Mouse (Mus musculus) stomach, postnatal 0 days (tissue): ENCODE results near the gene Slc25a11. TPM values are rescaled to one million over a fixed set of nuclear protein-coding genes. Genes with fewer than 3 reads are reported as not detected.
A peak's percentile ranks its signal among the peaks of the same experiment; 100 is the strongest.

Source experiments
- ATAC-seq: fragments of 200-750 bp; cut with Nextera tagmentation; 2 replicates; pipeline ENCODE4 v1.8.0; 2017; ENCODE audit not compliant: low FRiP score, low TSS enrichment
- DNase-seq: peaks from one replicate; pipeline ENCODE4 v3.0.0-alpha.2; 2016; ENCODE audit warnings: low spot score
- H3K27ac ChIP-seq: fragments of 300-500 bp; sonication (generic); replicated peaks from 2 replicates; pipeline ENCODE4 v1.5.1; 2014; ENCODE audit warnings: mild to moderate bottlenecking, control low read depth
- H3K27me3 ChIP-seq: fragments of 300-500 bp; sonication (generic); 2 replicates; pipeline ENCODE4 v1.6.1; 2014; ENCODE audit warnings: low read length; ENCODE audit not compliant: control insufficient read depth, insufficient read depth
- H3K36me3 ChIP-seq: fragments of 300-500 bp; sonication (generic); 2 replicates; pipeline ENCODE4 v1.6.1; 2014; ENCODE audit warnings: low read length, mixed read lengths; ENCODE audit not compliant: control insufficient read depth, insufficient read depth
- H3K4me1 ChIP-seq: fragments of 300-500 bp; sonication (generic); replicated peaks from 2 replicates; pipeline ENCODE4 v1.6.1; 2014; ENCODE audit warnings: antibody characterized with exemption; ENCODE audit not compliant: control insufficient read depth, insufficient read depth
- H3K4me2 ChIP-seq: fragments of 300-500 bp; sonication (generic); replicated peaks from 2 replicates; pipeline ENCODE4 v1.6.1; 2014; ENCODE audit warnings: low read depth, mild to moderate bottlenecking, control low read depth, moderate library complexity
- H3K4me3 ChIP-seq: fragments of 300-500 bp; sonication (generic); 2 replicates; pipeline ENCODE4 v1.5.1; 2014; ENCODE audit warnings: low read depth, low read length, control low read depth
- H3K9ac ChIP-seq: fragments of 300-500 bp; sonication (generic); 2 replicates; pipeline ENCODE4 v1.6.1; 2014; ENCODE audit warnings: mild to moderate bottlenecking, low read length, control low read depth, mixed read lengths
- H3K9me3 ChIP-seq: fragments of 300-500 bp; sonication (generic); 2 replicates; pipeline ENCODE4 v1.6.1; 2016; ENCODE audit warnings: low read length; ENCODE audit not compliant: control insufficient read depth
- CTCF ChIP-seq: IDR thresholded peaks from 2 replicates; pipeline ENCODE4 v1.5.1; 2016; ENCODE audit warnings: antibody characterized with exemption, low read depth, mild to moderate bottlenecking, moderate library complexity
- EP300 ChIP-seq: optimal IDR thresholded peaks from 2 replicates; pipeline ENCODE3; 2016; ENCODE audit warnings: antibody characterized with exemption
- WGBS: fragments of 180-500 bp; shearing (Covaris S2); extraction: QIAGEN DNeasy Blood & Tissue Kit; methylation state at CpG from one replicate; pipeline ENCODE4 v1.1.7; 2014; 5-methylcytosine and 5-hydroxymethylcytosine counted together
- polyA plus RNA-seq: library from polyadenylated mRNA; unstranded; fragments of >200 nt; fragmentation: Nextera tagmentation; extraction: Ambion mirVana; gene quantifications from 2 replicates; pipeline ENCODE4 v1.2.1, GENCODE M21; 2015

Gene Slc25a11
- polyA plus RNA-seq, 1 experiment from 2014 or later: 120 TPM

- ATAC-seq: no peak
- no peaks in the 10 kb centered on the region for H3K36me3 ChIP-seq
These were observed 20.4 kb downstream of the Slc25a11 start for GRCm38 (mm10) chr11:70626877-70627276.

GRCm38 (mm10) chr11:70625473-70625872, 21.8 kb downstream of the Slc25a11 start:
- TF ChIP-seq EP300 (no peak), CTCF (peak; percentile 83)
- Histone ChIP-seq H3K9me3 (no peaks in the 10 kb centered on the region), H3K27ac (no peak overlapping the region), H3K4me2 (no peak overlapping the region), H3K4me1 (no peaks in the 10 kb centered on the region), H3K4me3 (no peak overlapping the region), H3K9ac (no peak overlapping the region), H3K36me3 (no peaks in the 10 kb centered on the region), H3K27me3 (no peaks in the 10 kb centered on the region)
- WGBS: 54% methylated on average over 4 of the region's 4 CpGs
- peak; percentile 67 for DNase-seq
- no peak for ATAC-seq

More at GRCm38 (mm10) chr11:70626877-70627276, 20.4 kb downstream of the Slc25a11 start:
- WGBS: 54% methylated on average over 4 of the region's 4 CpGs
- Histone ChIP-seq H3K9me3 (no peaks in the 10 kb centered on the region), H3K4me2 (no peak overlapping the region), H3K4me1 (no peaks in the 10 kb centered on the region), H3K27me3 (no peaks in the 10 kb centered on the region), H3K4me3 (no peak overlapping the region), H3K9ac (no peak overlapping the region), H3K27ac (no peak overlapping the region)
- TF ChIP-seq CTCF: no peak
- no peak for TF ChIP-seq EP300
- DNase-seq: no peak

DNA sequence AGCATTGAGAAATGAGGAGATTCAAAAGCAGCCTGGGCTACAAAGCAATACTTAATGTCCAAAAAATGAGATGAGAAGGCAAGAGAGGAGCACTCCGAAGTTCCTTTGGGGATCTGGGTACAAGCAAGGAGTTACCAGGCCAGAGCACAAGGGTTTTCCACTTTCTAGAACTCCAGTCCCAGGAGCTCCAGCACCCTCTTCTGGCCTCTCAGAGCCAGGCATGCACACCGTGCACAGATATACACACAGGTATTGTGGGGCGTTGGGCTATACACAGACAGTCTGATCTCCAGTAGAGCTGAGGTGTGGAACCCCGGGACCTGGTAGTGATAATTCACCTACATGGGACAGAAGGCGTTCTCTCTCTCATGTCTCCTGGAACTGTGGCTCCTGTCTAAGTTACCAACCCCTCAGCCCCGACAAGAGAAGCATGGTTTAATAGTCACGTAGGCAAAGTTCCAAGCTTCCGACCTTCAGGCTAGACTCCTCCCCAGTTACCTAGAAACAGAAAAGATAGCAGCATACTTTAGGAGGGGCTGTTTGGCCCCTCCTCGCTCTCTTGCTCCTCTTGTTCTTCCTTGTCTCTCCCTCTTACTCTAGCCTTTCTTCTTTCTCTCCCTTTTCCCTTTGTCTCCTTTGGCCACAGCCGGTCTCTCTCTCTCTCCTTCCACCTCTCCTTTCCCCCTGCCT, 24.1 kb downstream of the Slc25a11 start:
- TF ChIP-seq EP300: no peak
- TF ChIP-seq CTCF: peak; percentile 64
- Histone ChIP-seq H3K9ac (no peak overlapping the region), H3K27ac (no peak overlapping the region), H3K27me3 (no peaks in the 10 kb centered on the region), H3K4me3 (no peak overlapping the region), H3K36me3 (no peaks in the 10 kb centered on the region), H3K4me2 (no peak overlapping the region), H3K9me3 (no peaks in the 10 kb centered on the region), H3K4me1 (no peaks in the 10 kb centered on the region)
- no peak for DNase-seq
- 65% methylated on average over 10 of the region's 10 CpGs for WGBS
- ATAC-seq: peak; percentile 39; the same call in 1 of the 2 replicates

DNA sequence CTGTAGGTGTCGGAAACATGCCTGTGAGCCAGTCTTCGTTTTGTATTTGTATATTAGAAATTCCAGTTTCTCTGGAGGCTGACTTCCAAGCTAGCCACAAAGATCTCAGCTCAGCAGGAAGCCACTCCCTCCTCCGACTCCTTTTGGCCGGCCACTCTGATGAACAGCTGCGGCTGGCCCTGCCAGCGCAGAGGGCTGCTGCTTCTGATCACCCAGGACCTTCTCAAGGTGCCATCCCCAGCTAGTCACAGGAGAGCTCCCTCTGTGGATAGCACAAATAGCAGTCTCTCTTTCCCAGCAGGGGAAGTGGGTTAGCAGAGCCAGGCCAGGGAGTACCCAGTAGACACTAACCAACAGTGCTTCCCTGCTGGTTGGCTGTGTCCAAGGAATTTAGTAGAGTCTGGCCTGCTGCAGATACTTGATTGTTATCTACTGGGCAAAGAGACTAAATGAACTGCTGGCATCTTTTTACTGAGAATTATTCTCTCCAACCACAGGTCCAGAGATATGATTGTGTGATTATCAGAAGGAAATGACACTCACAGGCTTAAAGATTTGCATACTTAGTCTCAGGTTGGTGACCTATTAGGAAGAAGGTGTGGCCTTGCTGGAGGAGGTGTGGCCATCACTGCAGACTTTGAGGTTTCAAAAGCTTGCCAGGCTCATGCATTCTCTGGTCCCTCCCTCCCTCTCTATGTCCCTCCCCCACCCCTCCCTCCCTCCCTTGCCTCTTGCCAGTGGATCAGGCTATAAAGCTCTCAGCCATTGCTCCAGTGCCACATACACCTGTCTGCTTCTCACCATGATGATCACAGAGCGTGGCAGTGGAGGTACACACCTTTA, 25.1 kb downstream of the Slc25a11 start:
- Histone ChIP-seq H3K27me3 (no peaks in the 10 kb centered on the region), H3K9me3 (no peaks in the 10 kb centered on the region), H3K4me1 (no peaks in the 10 kb centered on the region), H3K36me3 (no peaks in the 10 kb centered on the region), H3K4me3 (no peak overlapping the region), H3K27ac (no peak overlapping the region), H3K4me2 (no peak overlapping the region), H3K9ac (peak overlapping the region; percentile 23; the same call in 1 of the 2 replicates)
- 32% methylated on average over 7 of the region's 7 CpGs for WGBS
- ATAC-seq: peak; percentile 69
- no peak for TF ChIP-seq CTCF
- TF ChIP-seq EP300: no peak
- peak; percentile 61 for DNase-seq

GRCm38 (mm10) chr11:70619101-70619500, 28.2 kb downstream of the Slc25a11 start, which contains the start of gene Chrne:
Gene Chrne, minus strand, starts transcription at chr11:70619216.
- H3K4me1 ChIP-seq: no peaks in the 10 kb centered on the region
- H3K36me3 ChIP-seq: no peaks in the 10 kb centered on the region
- H3K4me3 ChIP-seq: no peak within 1 kb of the TSS
- no peak for ATAC-seq
- 35% methylated on average over 1 of the region's 1 CpGs for WGBS
- H3K9ac ChIP-seq: no peak within 1 kb of the TSS
- H3K27ac ChIP-seq: no peak within 1 kb of the TSS
- H3K9me3 ChIP-seq: no peaks in the 10 kb centered on the region
- TF ChIP-seq CTCF (no peak), EP300 (no peak)
- H3K27me3 ChIP-seq: no peaks in the 10 kb centered on the region
- H3K4me2 ChIP-seq: no peak within 1 kb of the TSS
- no peak for DNase-seq
